Mouse (Mus musculus) CD4-positive helper T cell, adult 2 months (primary cell): ENCODE data around the gene Lrrc3b.

Experiments used
- DNase-seq: peaks from one replicate; pipeline ENCODE4 v3.0.0-alpha.2; 2012; ENCODE audit warnings: low read depth, missing footprints, low spot score

Lrrc3b gene

GRCm38 (mm10) chr14:15331370-15331769 lies 107.4 kb downstream of the Lrrc3b start:
- DNase-seq, result peak; percentile 4

- DNase-seq, result no peak
These were observed 108.6 kb downstream of the Lrrc3b start for GRCm38 (mm10) chr14:15330155-15330554.

DNA sequence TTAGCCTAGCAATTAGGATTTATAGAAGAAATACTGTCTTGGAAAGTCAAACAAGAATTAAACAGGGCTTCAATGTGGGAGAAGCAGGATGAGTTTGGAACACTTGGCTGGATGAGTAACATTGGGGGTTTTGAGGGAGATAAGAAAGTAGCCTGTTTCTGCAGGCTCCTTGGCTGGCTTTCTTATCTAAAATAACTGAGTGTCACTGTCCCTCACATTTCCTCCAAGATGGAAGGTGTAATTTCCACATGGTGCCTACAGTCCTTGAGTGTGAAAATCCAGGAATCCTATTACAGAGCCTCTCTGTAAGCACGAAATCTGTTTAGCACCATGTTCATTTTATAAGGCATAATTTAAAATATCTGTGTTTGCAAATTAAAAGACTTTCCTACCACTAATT lies 112.9 kb downstream of the Lrrc3b start:
- no peak for DNase-seq

- DNase-seq, result no peak
These were observed 116.2 kb downstream of the Lrrc3b start for GRCm38 (mm10) chr14:15322441-15323123.

- no peak for DNase-seq
These were observed 119.3 kb downstream of the Lrrc3b start for GRCm38 (mm10) chr14:15319399-15319915.

DNA sequence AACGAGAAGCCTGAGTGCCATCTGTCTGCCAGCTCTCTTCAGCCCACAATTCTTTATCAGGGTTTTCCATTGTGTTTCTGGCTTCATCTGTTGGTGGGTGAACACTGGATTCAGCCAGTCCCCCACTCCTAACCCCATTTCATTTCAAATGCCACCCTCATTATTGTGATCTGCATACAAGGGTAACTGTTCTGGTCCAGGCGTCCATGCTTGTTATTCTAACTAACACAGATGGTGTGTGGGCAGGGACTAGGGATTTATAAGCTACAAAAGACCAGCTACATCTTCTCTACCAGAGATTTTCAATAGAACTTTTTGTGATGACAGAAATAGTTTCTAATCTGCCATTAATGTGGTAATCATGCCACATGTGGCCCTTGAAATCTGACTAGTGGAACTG lies 130.2 kb downstream of the Lrrc3b start:
- DNase-seq, result no peak
